Mouse (Mus musculus) CD4-positive, CD25-positive, alpha-beta regulatory T cell, adult 4 months (primary cell): ENCODE data around the gene Prl3d3. TPM values are rescaled to one million over a fixed set of nuclear protein-coding genes. Genes with fewer than 3 reads are reported as not detected.
"Not testable (repeated sequence)": the region's sequence is repeated elsewhere in the genome, so short reads cannot be mapped to it uniquely, and the experiment has no call there.

ENCODE experiments used
- ATAC-seq: one replicate; pipeline ENCODE4 v1.8.0; 2017
- polyA plus RNA-seq, 2 experiments: library from polyadenylated mRNA; unstranded; fragments of 100-300 nt; shearing (Covaris generic); gene quantifications; one replicate each; pipeline ENCODE4 v1.2.1; 2017

Prl3d3 gene
- not detected for polyA plus RNA-seq

- ATAC-seq: not testable (repeated sequence)
Measured at GRCm38 (mm10) chr13:27156490-27156889, at the start of gene Prl3d3. TSS of gene Prl3d3 (plus strand) at chr13:27156790.

- not testable (repeated sequence) for ATAC-seq
Measured at GRCm38 (mm10) chr13:27121398-27121797, 35.2 kb upstream of the Prl3d3 start, which contains the start of gene Prl3d2. TSS of gene Prl3d2 (plus strand) at chr13:27121698.

GRCm38 (mm10) chr13:27148264-27148663, 8.3 kb upstream of the Prl3d3 start:
- ATAC-seq: no peak

- ATAC-seq: no peak
Measured at GRCm38 (mm10) chr13:27196359-27196758, 39.8 kb downstream of the Prl3d3 start, which contains the start of gene Prl3c1. TSS of gene Prl3c1 (plus strand) at chr13:27196659.

Other genes starting within 250 kb of the Prl3d3 start
- not detected for gene Prl, start 99.2 kb upstream of the Prl3d3 start, polyA plus RNA-seq
- gene Prl3d1, start 62.6 kb upstream of the Prl3d3 start, polyA plus RNA-seq: not detected
- not detected for gene Prl3d2, start 35.1 kb upstream of the Prl3d3 start, polyA plus RNA-seq
- gene Prl3c1, start 39.9 kb downstream of the Prl3d3 start, polyA plus RNA-seq: not detected
- not detected for gene Prl3b1, start 85.1 kb downstream of the Prl3d3 start, polyA plus RNA-seq
- gene Prl3a1, start 102.6 kb downstream of the Prl3d3 start, polyA plus RNA-seq: not detected
- not detected for gene Prl6a1, start 155.8 kb downstream of the Prl3d3 start, polyA plus RNA-seq
- gene Prl8a2, start 188.9 kb downstream of the Prl3d3 start, polyA plus RNA-seq: not detected
- not detected for gene Prl2b1, start 234.1 kb downstream of the Prl3d3 start, polyA plus RNA-seq